Mouse (Mus musculus) A20 (cell line): ENCODE measurements around the gene Atf5.

Experiments
- DNase-seq: peaks from one replicate; pipeline ENCODE4 v3.0.0-alpha.2; 2011; ENCODE audit warnings: low read depth, low spot score

Atf5 gene

DNA sequence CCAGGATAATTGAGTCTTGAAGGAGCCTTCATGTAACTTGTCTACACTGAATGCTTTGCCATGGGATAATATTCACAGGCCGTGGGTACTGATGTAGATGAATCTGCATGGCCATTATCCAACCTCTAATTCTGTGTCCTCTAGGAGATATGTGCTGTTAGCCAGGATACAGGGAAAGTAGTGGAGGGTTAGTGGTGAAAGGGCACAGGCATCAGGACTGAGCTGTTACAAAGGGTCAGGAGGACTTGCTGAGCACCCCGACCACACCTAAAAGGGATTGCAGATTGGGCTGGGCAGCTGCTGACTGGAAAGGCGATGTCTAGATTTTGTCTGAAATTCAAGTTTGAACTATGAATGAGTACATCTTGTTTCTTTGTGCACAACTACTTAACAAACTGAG, 4.1 kb upstream of the Atf5 start:
- no peak for DNase-seq

- DNase-seq = no peak
Measured at GRCm38 (mm10) chr7:44819863-44820262, 3.4 kb upstream of the Atf5 start.

DNA sequence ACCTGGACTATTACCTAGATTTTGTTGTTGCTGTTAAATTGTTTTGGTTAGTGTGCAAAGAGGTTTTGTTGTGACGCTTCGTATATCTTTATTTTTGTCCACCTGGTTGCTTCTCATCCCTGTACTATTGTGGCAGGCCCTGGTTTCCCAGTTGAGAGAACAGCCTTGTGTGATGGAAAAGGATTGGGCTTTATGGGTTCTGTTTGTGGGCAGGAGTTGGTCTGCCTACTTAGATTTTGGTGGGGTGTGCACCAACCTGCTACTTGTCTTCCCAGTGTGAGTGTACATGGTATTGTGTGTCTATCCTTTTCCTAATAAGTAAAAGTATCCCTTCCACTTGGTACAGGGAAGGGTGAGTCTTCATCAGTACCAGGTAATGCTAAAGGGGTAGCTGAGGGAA, 2.9 kb upstream of the Atf5 start:
- no peak for DNase-seq

DNA sequence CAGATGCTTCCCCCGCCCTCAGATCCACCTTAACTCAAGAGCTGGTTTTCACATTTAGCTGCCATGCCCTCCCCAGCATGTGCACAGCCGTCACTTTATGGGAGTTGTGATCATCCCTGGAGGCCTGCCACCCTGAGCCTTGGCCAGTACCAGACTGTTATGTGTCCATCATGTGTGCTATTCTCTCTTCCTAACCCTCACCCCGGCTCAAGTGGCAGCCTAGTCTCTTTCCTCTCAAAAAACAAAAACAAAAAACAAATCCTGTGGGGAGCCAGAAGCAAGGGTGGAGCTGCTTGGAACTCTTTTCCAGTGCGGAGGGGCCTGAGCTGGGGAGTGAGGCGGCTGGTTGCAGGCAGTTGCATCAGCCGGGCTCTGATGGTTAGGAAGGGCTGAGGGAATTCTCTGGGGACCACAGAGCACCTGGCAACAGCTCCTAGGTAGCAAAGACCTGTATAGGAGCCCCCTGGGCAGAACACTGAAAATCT, 2.3 kb upstream of the Atf5 start:
- DNase-seq = peak; percentile 55

DNA sequence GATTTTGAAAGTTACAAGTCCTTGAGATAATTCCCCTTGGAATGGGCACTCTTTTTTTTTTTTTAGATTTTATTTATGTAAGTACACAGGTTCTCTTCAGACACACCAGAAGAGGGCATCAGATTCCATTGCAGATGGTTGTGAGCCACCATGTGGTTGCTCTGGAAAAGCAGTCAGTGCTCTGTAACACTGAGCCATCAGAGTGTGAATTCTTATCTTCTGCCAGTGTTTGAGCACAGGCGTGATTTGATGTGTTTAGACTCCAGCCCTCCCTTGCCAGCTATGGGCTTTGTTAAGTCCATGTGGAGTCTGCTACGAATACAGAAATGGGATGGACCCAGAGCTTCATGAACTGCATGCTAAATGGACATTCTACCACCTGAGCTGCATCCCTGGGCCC, 1.7 kb upstream of the Atf5 start:
- DNase-seq = peak; percentile 44

- DNase-seq = no peak
Measured at GRCm38 (mm10) chr7:44817441-44817840, 983 bp upstream of the Atf5 start.

GRCm38 (mm10) chr7:44815721-44816469, 563 bp downstream of the Atf5 start, which contains the start of the genes Nup62 and Il4i1:
TSS of gene Nup62 (plus strand) at chr7:44816088.
TSS of gene Il4i1 (plus strand) at chr7:44816387.
- peak; percentile 100 for DNase-seq

DNA sequence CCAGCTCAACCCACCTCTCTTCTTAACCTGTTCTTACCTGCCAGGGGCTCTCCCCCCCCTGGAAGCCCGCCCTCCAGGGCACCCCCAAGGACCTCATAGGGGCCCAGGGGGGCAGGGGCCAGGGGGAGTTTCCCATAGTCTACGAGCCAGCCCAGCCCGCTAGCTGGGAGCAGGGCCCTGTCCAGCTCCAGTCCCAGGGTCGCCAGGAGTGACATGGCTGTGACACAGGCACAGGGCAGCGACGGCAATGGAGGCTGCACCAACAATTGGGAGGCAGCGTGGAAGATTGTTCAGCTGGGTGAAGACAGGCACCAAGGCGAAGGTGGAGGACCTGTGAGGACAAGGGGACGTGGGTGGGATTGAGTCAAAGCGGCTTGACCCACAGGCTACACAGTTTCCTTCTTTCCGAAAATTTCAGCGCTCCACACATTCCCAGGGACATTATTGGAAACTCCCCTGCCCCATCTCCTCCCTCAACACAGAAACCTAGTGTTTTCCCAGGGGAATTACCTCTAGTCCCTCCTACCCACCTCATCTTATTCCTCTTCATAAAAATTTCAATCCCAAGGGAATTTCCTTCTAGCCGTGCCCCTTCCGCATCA, 1.4 kb downstream of the Atf5 start:
- DNase-seq = no peak

GRCm38 (mm10) chr7:44814423-44814822, 2.0 kb downstream of the Atf5 start:
- DNase-seq = no peak

DNA sequence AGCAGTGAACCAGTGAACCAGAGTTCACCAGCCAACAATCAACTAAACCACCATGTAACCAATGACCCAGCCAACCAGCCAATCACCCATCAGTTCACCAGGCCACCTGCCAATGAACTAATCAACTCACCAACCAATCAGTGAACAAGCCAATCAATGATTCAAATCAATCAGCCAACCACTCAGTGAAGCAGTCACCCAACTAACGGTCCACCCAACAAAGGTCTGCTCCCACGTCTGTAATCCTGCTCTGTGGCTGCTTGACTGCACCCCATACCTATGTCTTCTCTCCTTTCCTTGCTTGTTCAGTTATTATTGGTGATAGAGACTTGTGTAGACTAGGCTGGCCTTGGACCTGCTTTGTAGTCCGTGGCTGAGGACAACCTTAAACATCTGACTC, 2.5 kb downstream of the Atf5 start:
- DNase-seq = no peak

DNA sequence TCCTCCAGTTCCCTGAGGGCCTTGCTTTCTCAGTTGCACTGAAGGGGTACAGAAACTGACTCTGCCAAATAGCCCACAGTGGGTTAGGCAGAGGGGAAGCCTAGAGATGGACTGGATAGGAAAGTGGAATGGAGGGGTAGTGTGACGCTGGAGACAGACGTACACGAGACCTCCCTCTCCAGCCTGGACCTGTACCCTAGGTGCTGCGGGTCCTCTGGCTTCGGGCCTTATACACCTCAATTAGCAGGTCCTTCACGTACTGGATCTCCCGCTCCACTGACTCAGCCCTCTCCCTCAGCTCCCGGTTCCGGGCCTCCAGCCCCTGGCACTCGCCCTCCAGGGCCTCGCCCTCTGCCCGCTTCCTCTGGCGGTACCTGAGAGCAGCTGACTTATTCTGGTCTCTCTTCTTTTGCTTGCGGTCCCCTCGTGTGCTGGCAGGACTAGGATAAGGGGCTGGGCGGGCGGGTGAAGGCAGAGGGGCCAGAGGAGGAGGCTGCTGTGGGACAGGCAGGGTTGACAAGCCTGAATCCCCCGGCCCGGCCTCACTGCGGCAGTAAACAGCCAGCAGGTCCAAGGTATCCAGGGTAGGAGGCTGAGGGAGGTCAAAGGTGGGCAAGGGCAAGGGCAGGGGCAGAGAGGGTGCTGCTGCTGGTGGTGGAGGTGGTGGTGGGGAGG, 3.7 kb downstream of the Atf5 start:
- no peak for DNase-seq

DNA sequence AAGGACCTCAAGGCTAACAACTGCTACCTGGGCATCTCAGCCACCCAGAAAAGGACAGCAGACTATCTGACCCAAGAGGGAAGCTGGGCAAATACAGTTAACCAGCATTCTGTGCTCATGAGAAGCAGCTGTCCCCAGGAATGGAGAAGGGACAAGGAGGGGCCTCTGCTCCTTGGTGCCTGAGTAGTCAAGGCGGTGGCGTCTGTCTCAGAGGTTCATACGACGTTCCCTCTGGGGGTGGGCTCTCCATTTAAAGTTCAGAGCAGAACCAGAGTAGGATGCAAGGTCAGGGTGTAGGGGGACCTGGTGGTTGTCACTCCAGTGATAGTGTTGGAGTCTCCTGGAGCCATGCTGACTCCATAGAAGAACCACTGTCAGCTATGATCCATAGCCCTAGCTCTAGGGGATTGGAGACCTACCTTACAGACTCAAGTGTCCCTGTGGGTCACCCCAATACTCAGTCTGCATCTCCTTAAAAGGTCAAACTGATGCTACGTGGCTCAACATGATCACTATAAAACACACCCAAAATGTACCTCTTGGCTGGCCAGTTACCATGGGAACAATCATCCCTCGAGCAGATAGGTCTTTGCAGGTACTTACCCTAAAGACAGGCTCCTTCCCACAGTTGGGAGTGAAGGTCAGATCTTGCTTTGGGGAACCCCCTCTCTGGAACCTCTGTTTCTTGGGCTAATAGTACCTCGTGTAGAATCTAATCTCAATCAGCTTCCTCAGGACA, 5.5 kb downstream of the Atf5 start:
- DNase-seq = no peak

DNA sequence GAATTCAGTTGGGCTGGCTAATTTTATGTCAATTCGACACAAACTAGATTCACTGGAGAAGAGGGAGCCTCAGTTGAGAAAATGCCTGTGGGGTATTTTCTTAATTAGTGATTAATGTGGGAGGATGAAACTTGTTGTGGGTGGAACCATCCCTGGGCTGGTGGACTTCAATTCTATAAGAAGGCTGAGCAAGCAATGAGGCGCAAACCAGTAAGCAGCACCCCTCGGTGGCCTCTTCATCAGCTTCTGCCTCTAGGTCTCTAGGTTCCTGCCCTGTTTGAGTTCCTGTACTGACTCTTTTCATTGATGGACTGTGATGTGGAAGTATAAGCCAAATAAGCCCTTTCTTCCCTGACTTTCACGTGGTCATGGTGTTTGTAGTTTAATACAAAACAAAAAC, 6.1 kb downstream of the Atf5 start:
- DNase-seq = no peak

DNA sequence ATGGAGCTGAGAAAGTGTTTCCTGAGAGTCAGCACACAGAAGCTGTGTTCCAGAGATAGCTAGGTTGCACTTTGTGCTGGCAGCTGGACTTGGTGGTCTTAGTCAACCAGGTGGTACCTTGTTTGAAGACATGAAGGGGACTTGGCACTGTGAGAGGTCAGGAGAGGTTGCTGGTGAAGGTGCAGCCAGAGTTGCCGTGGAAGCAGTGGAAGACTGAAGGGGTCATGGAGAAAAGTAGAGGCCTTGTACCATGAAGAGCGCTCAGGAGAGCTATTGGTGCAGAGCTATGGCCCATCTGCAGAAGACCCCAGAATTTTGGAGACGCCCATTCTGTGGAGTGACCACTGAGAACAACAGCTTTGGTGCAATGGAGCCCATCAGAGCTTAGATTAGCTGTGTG, 7.0 kb downstream of the Atf5 start:
- DNase-seq = no peak

DNA sequence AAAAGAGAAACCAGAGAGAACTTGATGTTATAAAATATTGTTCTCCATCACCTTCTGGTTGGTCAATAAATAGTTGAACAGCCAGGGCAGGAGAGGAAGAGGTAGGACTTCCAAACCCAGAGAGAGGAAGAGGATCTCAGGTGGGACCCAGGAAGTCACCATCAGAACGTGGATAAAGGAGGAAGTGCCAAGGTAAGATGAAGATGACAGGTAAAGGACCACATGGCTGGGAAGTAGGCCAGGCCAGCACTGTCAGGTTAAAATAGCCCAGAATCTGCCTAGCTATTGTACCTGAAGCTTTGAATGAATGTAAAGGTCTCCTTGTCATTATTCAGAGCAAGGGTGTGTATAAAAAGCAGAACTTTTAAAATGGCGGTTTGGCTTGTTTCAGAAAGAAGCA, 7.5 kb downstream of the Atf5 start:
- DNase-seq = no peak

DNA sequence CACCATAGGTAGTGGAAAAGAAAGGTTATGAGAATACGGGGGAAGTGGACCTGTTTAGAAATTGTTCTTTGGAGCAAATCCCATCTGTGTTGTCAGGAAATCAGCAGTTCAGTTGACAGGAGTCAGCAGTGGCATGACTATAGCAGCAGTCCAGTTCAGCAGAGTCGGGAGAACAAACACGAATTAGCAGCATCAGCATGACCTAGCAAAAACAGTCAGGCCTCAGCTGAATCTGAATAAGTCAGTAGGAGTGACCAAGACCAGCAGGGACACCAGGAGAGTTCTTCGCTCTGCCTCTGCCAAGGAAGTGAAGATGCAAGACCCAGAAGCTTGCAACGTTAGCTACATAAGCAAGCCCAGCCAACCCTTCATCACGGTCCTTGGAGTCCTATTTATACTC, 23.7 kb downstream of the Atf5 start:
- DNase-seq = no peak

DNA sequence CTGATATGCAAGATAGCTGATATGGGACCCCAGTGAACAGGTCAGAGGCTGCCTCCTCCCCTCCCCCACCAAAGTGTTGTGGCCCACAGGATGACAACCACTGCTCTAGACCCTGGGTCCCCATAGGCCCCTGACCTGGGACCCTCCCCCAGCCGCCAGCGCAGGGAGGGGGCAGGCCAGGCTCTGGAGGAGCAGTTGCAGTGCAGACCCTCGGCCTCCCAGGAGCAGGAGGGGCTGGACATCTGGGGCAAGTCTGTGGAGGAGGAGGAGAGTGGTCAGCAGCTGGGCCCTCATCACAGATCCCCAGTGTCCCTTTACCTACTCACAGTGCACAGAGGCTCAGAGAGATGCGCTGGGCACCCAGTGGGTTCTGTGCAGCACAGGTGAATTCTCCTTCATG, 26.4 kb downstream of the Atf5 start:
- no peak for DNase-seq

GRCm38 (mm10) chr7:44789531-44789930, 26.9 kb downstream of the Atf5 start:
- DNase-seq = no peak

DNA sequence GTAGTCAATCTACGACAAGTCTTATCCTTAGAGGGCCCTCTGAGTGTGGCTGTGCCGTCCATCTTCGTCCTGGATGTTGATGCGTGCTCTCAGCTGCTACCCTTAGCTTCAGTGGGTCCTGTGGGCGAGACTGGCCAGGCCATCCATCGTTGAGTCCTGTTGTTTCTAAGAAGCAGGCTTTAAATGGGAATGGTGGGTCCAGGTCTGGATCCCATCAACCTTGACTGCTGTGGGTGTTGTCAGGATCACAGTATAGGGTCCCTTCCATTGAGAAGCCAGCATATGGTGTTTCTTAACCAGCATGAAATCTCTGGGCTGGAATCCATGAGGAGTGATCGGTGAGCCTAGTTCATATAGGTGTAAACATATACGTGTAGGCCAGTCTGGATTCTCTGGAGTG, 36.4 kb downstream of the Atf5 start:
- no peak for DNase-seq

GRCm38 (mm10) chr7:44776849-44777498, 39.5 kb downstream of the Atf5 start:
- DNase-seq = no peak

DNA sequence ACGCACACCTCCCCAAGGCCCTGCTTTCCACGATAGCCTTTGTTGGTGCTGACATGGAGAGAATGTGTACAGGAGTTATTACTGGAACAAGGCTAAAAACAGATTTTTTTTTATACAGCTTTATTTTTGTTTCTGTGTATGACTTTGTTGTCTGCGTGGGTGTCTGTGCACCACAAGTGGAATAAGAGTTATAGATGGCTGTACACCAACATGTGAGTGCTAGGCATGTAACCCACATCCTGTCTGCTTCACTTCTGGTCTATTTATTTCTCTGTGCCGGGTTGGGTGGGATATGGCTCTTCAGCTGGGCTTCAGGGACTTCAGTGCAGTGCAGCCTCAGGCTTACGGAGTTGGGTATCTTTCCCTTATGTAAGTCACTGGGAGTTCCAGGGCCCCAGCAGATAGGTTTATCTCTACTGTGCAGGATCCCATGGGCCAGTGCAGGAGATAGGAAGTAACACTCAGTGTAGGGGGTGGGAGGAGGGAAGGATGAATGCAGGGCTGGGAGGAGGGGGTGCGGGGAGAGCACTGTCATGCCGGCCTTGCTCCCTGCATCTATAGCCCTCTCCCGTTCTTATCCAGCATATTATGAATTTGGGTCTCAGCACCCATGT, 43.8 kb downstream of the Atf5 start:
- DNase-seq = no peak
